Mouse (Mus musculus): ENCODE measurements around the gene Gfy. TPM values are rescaled to one million over a fixed set of nuclear protein-coding genes. Genes with fewer than 3 reads are reported as not detected.
A peak's percentile ranks its signal among the peaks of the same experiment; 100 is the strongest.

Gene Gfy
- total RNA-seq, 1 experiment from 2014 or later = not detected

DNA sequence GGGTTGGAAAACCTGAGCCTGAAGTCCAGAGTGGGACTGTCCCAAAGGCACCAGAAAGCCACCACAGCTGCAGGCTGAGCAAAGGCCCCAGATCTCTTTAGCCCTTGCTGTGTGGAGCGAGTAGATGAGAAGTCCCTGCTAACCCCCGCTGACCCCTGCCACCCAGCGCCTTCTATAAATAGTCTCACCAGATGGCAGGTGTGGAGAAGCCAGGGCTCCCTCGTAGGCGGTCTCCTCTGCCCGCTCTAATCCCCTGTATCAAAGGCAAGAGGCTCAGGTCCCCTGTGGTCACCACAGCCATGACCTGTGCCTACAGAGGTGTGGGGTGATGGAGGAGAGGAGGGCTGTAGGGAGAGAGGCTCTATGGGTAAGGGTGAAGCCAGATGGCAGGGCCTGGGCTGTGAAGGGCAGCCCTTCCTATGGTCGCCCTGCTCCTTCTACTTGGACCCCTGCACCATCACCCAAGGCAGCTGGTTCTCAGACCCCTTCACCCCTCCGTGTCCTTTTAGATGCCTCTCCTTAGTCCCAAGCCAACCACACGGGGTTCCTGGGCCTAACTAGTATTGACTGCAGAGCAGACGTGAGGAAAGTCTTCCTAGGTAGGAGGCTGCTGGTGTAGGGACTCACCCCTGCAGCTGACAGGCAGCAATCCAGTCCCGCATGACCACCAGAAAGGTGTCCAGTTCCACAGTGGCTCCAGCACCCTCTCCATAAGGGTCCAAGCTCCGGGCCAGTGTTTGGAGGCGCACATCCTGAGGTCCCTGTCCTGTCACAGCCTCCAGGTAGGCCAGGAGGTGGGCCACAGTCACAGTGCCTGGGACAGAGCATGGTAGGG lies 16.2 kb upstream of the Gfy start:
- ATAC-seq (replicated peaks; ENCODE audit: insufficient number of reproducible peaks, low FRiP score, low TSS enrichment, poor library complexity, severe bottlenecking) = no peak

DNA sequence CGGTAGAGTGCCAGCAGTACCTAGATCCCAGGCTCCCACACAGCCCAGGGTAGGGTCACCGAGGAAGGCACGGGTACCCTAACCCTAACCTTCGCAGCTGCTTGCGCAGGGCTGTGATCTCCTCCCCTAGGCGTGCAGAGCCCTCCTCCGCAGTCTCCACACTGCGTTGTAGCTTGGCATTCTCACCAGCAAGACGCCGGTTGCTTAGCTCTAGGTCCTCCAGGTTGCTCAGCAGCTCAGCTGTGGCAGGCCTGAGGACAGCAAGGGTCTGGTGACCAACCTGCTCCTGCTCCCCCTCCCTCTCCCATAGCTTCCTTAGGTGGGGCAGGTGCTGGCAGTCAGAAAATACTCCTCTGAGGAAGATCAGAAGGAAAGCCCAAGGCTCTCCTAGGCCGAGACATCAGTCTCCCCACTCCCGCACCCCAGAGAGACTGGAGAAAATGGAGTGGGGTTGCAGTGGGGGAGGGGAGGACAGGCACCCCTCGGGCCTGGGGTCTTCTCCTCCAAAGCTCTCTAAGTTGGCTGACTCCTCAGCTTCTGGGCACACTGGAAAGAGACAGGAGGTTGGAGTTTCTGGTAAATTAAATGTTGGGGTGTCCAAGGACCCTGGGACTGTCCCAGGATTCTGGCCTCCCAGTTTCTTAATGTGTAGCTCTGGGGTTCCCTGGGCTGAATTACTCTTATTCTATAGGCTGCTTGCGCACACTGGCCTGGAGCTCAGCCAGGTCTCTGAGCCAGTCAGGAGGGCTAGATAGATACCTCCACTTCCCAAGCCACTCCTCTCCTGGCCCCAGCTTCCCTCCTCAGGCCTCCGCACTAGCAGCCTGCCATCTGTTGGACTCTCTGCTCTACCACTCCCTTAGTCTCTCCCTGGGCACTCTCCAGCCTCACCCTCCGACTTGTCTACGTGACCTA lies 14.8 kb upstream of the Gfy start:
- ATAC-seq (replicated peaks; ENCODE audit: insufficient number of reproducible peaks, low FRiP score, low TSS enrichment, poor library complexity, severe bottlenecking) = no peak

DNA sequence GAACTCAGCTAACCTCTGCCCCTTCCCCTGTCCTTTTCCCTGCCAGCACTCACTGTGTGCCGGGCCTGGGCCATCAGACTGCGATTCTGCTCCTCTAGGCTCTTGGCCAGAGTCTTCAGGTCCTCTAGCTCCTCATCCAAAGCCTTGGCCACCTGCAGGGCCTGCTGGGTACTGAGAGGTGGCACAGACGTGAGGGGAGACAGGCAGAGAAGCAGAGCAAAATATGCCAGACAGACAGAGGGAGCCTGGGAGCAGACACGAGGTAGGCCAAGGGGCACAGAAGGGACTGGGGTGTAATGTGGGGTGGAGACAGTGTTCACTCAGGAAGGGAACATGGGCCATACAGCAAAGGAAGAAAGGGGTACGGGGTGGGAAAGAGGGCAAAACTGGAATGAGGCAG lies 14.0 kb upstream of the Gfy start:
- ATAC-seq (replicated peaks; ENCODE audit: insufficient number of reproducible peaks, low FRiP score, low TSS enrichment, poor library complexity, severe bottlenecking) = no peak

DNA sequence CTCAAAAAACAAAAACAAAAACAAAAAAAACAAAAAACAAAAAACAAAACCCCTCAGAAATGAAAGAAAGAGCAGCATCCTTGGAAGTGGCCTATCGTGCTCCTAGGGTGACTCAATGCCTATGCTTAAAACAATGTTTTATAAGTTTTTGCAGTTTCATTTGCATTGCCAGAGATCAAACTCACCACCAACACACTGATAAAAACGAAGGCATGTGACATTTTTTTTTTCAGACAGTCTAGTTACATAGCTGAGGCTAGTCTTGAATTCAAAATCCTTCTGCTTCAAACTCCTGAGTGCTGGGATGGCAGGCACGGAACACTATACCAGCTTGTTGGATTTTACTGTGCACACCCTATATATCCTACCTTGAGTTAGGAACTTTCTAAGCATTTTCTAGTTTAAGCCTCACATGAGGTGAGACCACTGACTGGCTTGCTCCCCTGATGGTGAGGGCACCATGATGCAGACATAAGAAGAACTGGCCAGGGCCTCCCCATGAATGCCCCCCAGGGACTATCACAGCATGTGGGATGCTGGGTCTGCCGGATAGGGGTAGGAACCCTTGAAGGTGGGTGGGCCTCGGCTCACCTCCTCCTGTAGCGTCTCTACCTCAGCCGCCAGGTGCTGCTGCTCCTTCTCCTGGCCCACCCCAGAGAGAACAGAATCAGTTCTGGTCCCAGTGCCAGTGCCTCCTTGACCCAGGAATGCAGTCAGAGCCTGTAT lies 13.4 kb upstream of the Gfy start:
- ATAC-seq (replicated peaks; ENCODE audit: insufficient number of reproducible peaks, low FRiP score, low TSS enrichment, poor library complexity, severe bottlenecking) = no peak

DNA sequence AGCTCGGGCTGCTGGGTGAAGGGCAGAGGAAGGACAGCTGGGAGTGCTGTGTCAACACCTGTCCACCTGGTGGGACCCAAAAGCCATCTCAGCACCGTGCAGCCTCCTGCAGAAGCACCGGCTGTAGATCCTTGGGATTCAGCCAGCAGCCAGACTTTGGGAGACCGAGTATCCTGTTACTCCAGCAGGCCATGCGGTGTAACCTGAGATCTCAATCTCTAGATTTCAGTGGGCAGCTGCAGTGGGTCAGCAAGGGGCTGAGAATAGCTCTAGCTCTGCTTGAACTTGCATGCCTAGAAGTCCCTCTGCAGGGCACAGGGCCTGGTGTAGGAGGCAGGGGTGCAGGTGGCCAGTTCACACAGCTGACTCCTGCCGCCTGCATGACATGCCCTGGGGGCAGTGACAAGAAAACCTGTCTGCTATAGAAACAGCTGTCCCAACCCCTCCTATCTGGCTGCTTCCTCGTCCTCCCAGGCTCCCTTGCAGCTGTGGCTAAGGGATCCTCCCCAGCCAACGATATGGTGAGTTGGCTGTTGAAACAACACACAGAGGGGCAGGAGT lies 12.5 kb upstream of the Gfy start:
- no peak for ATAC-seq (replicated peaks; ENCODE audit: insufficient number of reproducible peaks, low FRiP score, low TSS enrichment, poor library complexity, severe bottlenecking)

DNA sequence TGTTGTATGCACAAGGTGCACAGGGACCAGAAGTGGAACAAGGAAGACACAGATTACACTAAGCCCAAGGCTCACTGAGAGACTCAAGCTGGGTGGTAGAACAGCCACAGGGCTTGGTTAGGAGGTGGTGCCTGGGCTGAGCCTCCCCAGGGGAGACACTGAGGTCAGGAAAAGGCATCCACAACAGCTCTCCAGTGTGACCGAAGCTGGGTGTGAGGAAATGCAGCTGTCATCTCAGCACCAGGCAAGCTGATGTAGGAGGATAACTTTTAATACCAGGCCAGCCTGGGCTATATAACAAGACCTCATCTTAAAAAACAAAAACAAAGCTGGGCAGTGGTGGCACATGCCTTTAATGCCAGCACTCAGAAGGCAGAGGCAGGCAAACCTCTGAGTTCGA lies 11.8 kb upstream of the Gfy start:
- ATAC-seq (replicated peaks; ENCODE audit: insufficient number of reproducible peaks, low FRiP score, low TSS enrichment, poor library complexity, severe bottlenecking) = no peak

DNA sequence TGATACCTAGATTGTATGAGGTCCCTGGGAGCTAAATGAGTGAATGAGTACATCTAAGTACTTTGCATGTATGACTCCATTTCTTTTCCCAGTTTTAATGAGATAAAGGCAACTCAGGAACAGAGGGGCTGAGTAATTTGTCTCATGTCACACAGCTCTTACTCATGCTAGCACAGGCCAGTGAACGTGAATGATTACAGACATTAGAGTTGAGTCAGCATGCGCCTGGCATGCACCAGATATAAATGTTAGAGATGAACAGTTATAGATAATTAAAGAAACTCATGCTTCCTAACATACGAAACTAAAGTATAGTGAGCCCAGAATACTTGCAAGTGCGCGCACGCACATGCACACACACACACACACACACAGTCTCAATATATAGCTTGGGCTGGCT lies 10.8 kb upstream of the Gfy start:
- ATAC-seq (replicated peaks; ENCODE audit: insufficient number of reproducible peaks, low FRiP score, low TSS enrichment, poor library complexity, severe bottlenecking) = no peak

DNA sequence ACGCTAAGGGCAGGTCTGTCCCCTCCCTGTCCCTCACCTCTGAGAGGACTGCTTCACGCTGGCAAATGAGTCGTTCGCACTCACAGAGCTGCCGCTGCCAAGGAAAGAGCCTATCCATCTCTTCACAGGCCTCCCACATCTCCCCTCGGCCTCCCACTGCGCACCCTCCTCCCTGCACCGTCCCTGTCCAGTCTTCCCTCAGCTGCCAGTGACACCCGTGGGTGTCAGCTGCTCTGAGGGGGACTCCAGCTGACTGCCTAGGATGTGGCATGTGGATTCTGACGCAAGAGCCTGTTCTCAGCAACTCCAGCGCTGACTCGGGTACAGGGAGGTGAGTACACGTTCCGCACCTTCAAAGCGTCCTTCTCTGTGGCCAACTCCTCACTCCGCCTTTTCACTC lies 10.2 kb upstream of the Gfy start:
- ATAC-seq (replicated peaks; ENCODE audit: insufficient number of reproducible peaks, low FRiP score, low TSS enrichment, poor library complexity, severe bottlenecking) = no peak

DNA sequence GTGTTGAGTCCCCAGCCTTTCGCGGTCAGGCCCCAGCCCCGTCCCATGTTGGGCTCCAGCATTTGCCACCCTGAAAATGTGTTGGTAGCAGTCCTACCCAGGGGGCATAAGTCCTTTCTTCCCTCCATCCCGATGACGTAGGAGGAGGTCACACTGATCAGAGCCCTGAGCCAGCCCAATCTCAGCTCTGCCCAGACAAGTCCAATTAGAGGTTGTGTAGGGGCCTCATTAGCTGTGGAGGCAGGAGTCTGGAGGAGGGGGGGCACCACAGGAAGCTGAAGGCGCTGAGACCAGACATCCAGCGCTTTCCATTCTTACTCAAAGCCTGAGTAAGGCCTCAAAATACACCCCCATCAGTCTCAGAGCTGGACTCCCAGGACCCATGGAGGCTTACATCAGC lies 6.6 kb upstream of the Gfy start:
- no peak for ATAC-seq (replicated peaks; ENCODE audit: insufficient number of reproducible peaks, low FRiP score, low TSS enrichment, poor library complexity, severe bottlenecking)

DNA sequence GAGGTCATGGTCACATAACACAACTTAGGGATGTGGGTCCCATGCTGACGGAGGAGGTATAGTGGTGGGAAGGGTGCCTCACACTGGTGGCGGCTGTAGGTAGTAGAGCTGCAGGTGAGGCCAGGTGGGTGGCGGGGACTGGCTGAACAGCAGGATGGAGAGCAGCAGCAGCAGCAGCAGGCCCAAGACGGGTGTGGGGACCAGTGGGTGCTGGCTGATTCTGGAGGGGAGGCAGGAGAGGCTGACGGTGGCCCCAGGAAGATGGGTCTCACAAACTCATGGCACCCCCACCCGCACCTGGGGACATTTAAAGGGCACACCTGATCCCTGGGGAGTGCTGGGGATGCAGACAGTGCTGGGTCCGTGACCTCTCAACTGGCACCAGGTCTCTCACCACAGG lies 4.3 kb upstream of the Gfy start:
- ATAC-seq (replicated peaks; ENCODE audit: insufficient number of reproducible peaks, low FRiP score, low TSS enrichment, poor library complexity, severe bottlenecking) = no peak

DNA sequence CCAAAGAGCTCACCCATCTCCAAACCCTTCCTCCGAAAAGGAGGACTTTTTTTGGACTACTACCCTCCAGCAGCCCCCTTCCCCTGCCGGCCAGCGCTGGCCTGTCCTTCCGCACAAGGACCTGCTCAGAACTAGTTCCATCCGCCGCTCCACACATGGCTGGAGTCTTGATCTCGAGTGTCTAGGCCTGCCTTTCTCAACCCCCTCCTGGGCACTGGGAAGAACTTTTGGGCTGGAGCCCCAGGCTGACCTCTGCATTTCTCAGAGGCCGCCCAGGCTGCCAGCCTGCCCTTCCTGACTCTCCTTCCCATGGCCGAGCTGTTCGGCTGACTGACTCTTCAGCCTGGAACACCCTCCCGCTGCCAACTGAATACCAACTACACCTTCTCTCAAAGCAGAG lies 3.2 kb upstream of the Gfy start:
- no peak for ATAC-seq (replicated peaks; ENCODE audit: insufficient number of reproducible peaks, low FRiP score, low TSS enrichment, poor library complexity, severe bottlenecking)

DNA sequence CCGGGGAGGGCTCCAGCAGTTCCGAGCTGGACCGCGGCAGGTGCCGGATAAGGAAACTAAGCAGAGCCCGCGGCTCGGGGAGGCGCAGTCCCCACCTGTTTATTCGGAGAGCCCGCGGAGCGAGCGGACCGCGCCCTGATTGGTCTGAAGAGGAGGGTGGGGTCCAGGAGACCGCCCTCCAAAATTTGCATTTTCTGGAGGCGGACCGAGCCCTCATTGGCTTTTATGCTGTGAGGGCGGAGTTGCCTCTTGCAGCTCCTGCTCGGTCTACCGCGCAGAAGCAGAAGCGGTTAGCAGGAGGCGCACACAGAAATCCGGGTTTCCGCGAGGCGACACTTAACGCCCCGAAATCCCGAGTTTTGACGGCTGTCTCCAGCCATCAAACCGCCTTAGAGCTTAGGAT lies 2.8 kb upstream of the Gfy start:
- peak; percentile 86 for ATAC-seq (replicated peaks; ENCODE audit: insufficient number of reproducible peaks, low FRiP score, low TSS enrichment, poor library complexity, severe bottlenecking)

DNA sequence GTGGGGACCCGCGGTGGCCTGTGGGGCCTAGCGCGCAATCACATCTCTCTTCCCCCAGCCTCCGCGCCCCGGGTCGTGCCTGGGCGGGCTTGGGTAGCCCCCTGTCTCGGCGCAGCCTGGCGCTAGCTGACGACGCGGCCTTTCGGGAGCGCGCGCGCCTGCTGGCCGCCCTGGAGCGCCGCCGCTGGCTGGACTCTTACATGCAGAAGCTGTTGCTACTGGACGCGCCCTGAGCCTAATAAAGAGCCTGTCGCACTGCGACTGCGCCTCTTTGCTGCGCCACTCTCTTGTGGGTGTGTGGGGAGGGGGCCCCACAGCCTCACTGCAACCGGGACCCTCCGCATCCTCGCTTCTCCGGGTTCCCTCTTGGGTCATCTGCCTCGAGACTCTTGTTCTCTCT lies 2.2 kb upstream of the Gfy start:
- ATAC-seq (replicated peaks; ENCODE audit: insufficient number of reproducible peaks, low FRiP score, low TSS enrichment, poor library complexity, severe bottlenecking) = no peak

DNA sequence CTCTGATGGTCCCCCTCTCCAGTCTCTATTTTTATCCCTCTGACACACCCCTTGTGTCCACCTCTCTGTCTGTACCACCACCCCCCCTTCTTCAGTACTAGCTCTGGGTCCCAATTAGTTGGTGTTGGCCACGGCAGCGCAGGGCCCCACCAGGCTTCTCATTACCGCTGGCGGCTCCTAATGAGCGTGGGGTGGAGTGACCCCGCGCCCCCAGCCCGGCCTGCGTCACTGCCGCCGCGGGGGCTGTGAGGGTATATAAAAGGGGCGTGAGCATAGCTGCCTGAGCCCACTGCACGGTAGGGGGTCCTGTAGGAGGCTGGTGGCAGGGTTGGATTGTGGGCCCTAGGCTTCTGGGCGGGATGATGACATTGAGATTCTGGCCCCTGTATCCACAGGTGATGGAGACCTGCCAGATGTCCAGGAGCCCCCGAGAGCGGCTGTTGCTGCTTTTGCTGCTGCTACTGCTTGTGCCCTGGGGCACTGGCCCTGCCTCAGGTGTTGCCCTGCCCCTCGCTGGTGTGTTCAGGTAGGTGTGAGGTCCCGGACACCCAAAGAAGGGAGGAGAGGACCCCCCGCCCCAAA lies 1.6 kb upstream of the Gfy start, which contains the start of gene Pth2:
TSS of gene Pth2 (plus strand) at position 100 of the 582 bp plus-strand sequence.
- ATAC-seq (replicated peaks; ENCODE audit: insufficient number of reproducible peaks, low FRiP score, low TSS enrichment, poor library complexity, severe bottlenecking) = no peak

DNA sequence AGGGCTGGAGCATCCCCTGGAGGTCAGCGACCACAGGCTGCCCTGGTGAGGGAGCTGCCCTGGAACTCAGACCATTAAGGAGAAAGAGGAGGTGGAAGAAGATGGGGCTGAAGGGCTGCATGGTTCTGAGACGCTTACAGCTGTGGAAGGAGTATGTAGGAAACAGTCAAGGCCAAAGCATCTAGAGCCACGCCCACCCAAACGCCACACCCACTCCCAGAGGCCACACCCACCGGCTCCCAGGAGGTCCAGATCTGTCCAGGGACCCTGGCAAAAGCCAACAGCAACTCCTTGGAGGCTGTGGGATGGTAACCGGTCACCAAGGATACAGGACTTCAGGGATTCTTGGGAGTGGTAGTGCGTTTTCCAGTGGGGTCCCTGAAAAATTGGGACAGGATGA lies 819 bp downstream of the Gfy start:
- no peak for ATAC-seq (replicated peaks; ENCODE audit: insufficient number of reproducible peaks, low FRiP score, low TSS enrichment, poor library complexity, severe bottlenecking)

DNA sequence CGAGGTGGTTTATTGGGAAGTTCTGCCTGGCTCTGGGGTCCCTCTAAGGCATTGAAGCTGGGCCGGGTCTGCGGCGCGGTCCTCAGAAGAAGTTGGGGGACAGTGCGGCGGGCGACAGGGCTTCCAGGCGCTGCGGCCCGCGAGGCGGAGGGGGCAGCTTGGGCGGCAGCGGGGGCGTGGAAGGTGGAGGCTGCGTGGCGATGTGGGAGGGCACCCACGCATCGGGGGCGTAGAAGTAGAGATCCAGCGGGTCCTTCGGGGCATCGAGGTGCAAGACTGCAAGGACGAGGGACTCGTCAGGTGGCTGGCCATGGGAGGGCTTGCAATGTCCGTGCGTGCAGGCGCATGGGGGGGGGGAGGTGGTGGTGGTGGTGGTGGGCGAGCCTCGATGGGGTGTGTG lies 3.0 kb downstream of the Gfy start:
- ATAC-seq (replicated peaks; ENCODE audit: insufficient number of reproducible peaks, low FRiP score, low TSS enrichment, poor library complexity, severe bottlenecking) = no peak

DNA sequence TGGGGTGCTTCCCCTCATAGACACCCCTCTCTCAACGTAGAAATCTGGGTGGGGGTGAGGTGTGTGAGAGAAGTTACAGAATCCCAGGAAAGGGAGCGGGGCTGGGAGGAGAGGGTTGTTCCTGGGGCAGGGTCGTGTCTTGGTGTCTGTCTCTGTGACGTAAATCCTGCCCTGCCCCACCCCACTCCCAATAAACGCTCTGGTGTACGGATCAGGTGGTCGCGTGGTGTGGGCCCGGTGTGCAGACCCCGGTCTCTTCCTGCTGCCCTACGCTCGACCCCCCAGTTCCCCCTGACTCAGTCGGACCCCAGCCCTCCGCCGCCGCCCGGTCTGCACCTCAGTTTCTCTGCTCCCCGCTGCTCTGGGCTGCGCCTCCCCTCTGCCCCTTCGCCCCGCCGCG lies 3.4 kb downstream of the Gfy start:
- ATAC-seq (replicated peaks; ENCODE audit: insufficient number of reproducible peaks, low FRiP score, low TSS enrichment, poor library complexity, severe bottlenecking) = no peak

DNA sequence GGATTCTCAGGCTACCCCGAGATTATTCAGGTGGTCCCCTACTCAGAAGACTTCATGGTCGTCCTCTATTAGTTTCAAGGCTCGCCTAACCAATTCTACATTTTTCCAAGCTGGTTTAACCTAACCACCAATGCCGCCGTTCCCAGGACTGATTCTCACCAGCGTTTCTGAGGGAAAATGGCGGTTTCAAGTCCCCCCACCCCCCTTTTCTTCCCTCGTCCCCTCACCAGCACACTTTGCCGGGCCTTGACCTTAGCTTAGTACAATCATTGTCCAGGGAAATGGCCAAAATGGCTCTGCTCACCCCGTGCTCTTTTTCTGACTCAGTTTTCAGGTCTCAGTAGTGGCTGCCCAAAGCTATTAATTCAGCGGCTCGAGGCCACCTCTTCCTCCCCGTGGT lies 4.0 kb downstream of the Gfy start:
- no peak for ATAC-seq (replicated peaks; ENCODE audit: insufficient number of reproducible peaks, low FRiP score, low TSS enrichment, poor library complexity, severe bottlenecking)

Data from monocyte, adult 5-6 weeks (primary cell).